14 mouse cellular contexts compared by ENCODE assay signal in genomic region chr12:51273486-51273885, GRCm38 (mm10).
A peak's percentile ranks its signal among the peaks of the same experiment; 100 is the strongest.
DNase-seq lines count a peak whose midpoint lies in the region; ATAC-seq lines count a peak whose summit lies in the region.
"Had no signal": no experiment of that assay in that cellular context is flagged by ENCODE, and none has a peak within 500 bp of the region (broad histone marks: within the 10 kb centered on the region; RNA-seq: fewer than 3 reads in every experiment).

No protein-coding gene starts in this region.

- no peak for DNase-seq in forebrain, embryonic 10.5 days (ENCODE audit: extremely low spot score, low spot score)
- peak; percentile 11 for DNase-seq in lung, postnatal 10 days
- DNase-seq in lung, postnatal 4 days: no peak
- peak; percentile 2 for DNase-seq in fibroblast of lung, adult 2 months (ENCODE audit: low read depth)
- DNase-seq in ovary, postnatal 10 days (ENCODE audit: low spot score): no peak
- DNase-seq in testis, postnatal 10 days (ENCODE audit: low spot score): no peak
- DNase-seq: kidney, adult 2 months; kidney, postnatal 36 days; midbrain, embryonic 14.5 days; retina, postnatal 1 day; thymus, adult 18-20 months had no signal

- no peak overlapping the region for H3K4me2 ChIP-seq in forebrain, embryonic 15.5 days (replicated peaks)

- H3K4me1 ChIP-seq in forebrain, embryonic 15.5 days: peaks cover 20% of the 10 kb centered on the region
- H3K4me1 ChIP-seq in forebrain, embryonic 10.5 days: no peaks in the 10 kb centered on the region; the same call in 1 of the 2 replicates
- H3K4me1 ChIP-seq: embryonic facial prominence, embryonic 10.5 days; hindbrain, embryonic 10.5 days had no signal

- H3K4me3 ChIP-seq in forebrain, embryonic 15.5 days: no peak overlapping the region
- H3K4me3 ChIP-seq in forebrain, embryonic 10.5 days: no peak overlapping the region
- H3K4me3 ChIP-seq: embryonic facial prominence, embryonic 10.5 days; hindbrain, embryonic 10.5 days had no signal

- H3K36me3 ChIP-seq in forebrain, embryonic 15.5 days: no peaks in the 10 kb centered on the region
- H3K36me3 ChIP-seq in forebrain, embryonic 10.5 days (replicated peaks): no peaks in the 10 kb centered on the region
- H3K36me3 ChIP-seq: embryonic facial prominence, embryonic 10.5 days; hindbrain, embryonic 10.5 days had no signal

- ATAC-seq in forebrain, embryonic 15.5 days (replicated peaks): no peak

- peak overlapping the region; percentile 37; the same call in 1 of the 2 replicates for H3K27ac ChIP-seq in forebrain, embryonic 15.5 days (replicated peaks)
- no peak overlapping the region for H3K27ac ChIP-seq in forebrain, embryonic 10.5 days
- H3K27ac ChIP-seq: embryonic facial prominence, embryonic 10.5 days; hindbrain, embryonic 10.5 days had no signal

- 45% methylated on average over 5 of the region's 5 CpGs for WGBS in forebrain, embryonic 15.5 days
- WGBS in forebrain, embryonic 10.5 days: 88% methylated on average over 5 of the region's 5 CpGs

- no peaks in the 10 kb centered on the region for H3K27me3 ChIP-seq in forebrain, embryonic 15.5 days
- no peaks in the 10 kb centered on the region for H3K27me3 ChIP-seq in forebrain, embryonic 10.5 days (ENCODE audit: poor library complexity, severe bottlenecking)

- no peaks in the 10 kb centered on the region for H3K9me3 ChIP-seq in forebrain, embryonic 15.5 days
- H3K9me3 ChIP-seq in forebrain, embryonic 10.5 days: no peaks in the 10 kb centered on the region; the same call in 1 of the 2 replicates
- H3K9me3 ChIP-seq: embryonic facial prominence, embryonic 10.5 days; hindbrain, embryonic 10.5 days had no signal

- H3K9ac ChIP-seq in forebrain, embryonic 15.5 days (replicated peaks): no peak overlapping the region

Comparison
In these comparisons a context has a peak if more than half of its experiments do, and no peak if none do; other contexts are left out.
1. DNase-seq: peak in lung, postnatal 10 days (single experiment) and fibroblast of lung, adult 2 months (single experiment); none in forebrain, embryonic 10.5 days (single experiment), lung, postnatal 4 days (0 of 2), ovary, postnatal 10 days (single experiment) and testis, postnatal 10 days (single experiment).